Mouse (Mus musculus) lung, embryonic 14.5 days (tissue): ENCODE results near the gene Olfr325. TPM values are rescaled to one million over a fixed set of nuclear protein-coding genes. Genes with fewer than 3 reads are reported as not detected.

Experiments used
- ATAC-seq: fragments of 200-750 bp; cut with Nextera tagmentation; 2 replicates; pipeline ENCODE4 v1.8.0; 2017; ENCODE audit warnings: mild to moderate bottlenecking, moderate TSS enrichment, moderate library complexity; ENCODE audit not compliant: insufficient read depth
- DNase-seq: peaks from one replicate; pipeline ENCODE4 v3.0.0-alpha.2; 2015
- H3K27ac ChIP-seq: fragments of 300-500 bp; sonication (generic); 2 replicates; pipeline ENCODE4 v1.5.1; 2014; ENCODE audit warnings: low read depth, mild to moderate bottlenecking, moderate library complexity
- H3K27me3 ChIP-seq: fragments of 300-500 bp; sonication (generic); 2 replicates; pipeline ENCODE4 v1.6.1; 2014; ENCODE audit warnings: low read length, control low read depth; ENCODE audit not compliant: insufficient read depth
- H3K36me3 ChIP-seq: fragments of 300-500 bp; sonication (generic); 2 replicates; pipeline ENCODE4 v1.6.1; 2014; ENCODE audit warnings: control low read depth; ENCODE audit not compliant: insufficient read depth
- H3K4me1 ChIP-seq: fragments of 300-500 bp; sonication (generic); 2 replicates; pipeline ENCODE4 v1.6.1; 2014; ENCODE audit warnings: antibody characterized with exemption, control low read depth; ENCODE audit not compliant: insufficient read depth
- H3K4me2 ChIP-seq: fragments of 300-500 bp; sonication (generic); 2 replicates; pipeline ENCODE4 v1.6.1; 2014; ENCODE audit warnings: mild to moderate bottlenecking
- H3K4me3 ChIP-seq: fragments of 300-500 bp; sonication (generic); 2 replicates; pipeline ENCODE4 v1.5.1; 2014; ENCODE audit warnings: low read depth, low read length
- H3K9ac ChIP-seq: fragments of 300-500 bp; sonication (generic); 2 replicates; pipeline ENCODE4 v1.6.1; 2014
- H3K9me3 ChIP-seq: fragments of 300-500 bp; sonication (generic); 2 replicates; pipeline ENCODE4 v1.6.1; 2016; ENCODE audit warnings: low read depth, low read length, control low read depth
- CTCF ChIP-seq: IDR thresholded peaks from 2 replicates; pipeline ENCODE4 v1.5.1; 2016; ENCODE audit warnings: antibody characterized with exemption, low read depth
- WGBS: fragments of 180-500 bp; shearing (Covaris S2); extraction: QIAGEN DNeasy Blood & Tissue Kit; methylation state at CpG from one replicate; pipeline ENCODE4 v1.1.7; 2014; 5-methylcytosine and 5-hydroxymethylcytosine counted together
- polyA plus RNA-seq: library from polyadenylated mRNA; unstranded; fragments of >200 nt; fragmentation: Nextera tagmentation; extraction: Ambion mirVana; gene quantifications from 2 replicates; pipeline ENCODE4 v1.2.1, GENCODE M21; 2014

Olfr325 gene
- polyA plus RNA-seq, 1 experiment from 2014 or later = not detected

GRCm38 (mm10) chr11:58588620-58589250 is 11.2 kb downstream of the Olfr325 start:
- Histone ChIP-seq H3K9me3 (no peaks in the 10 kb centered on the region), H3K4me1 (no peaks in the 10 kb centered on the region), H3K27me3 (no peaks in the 10 kb centered on the region), H3K27ac (no peak overlapping the region), H3K36me3 (no peaks in the 10 kb centered on the region), H3K4me2 (no peak overlapping the region), H3K4me3 (no peak overlapping the region), H3K9ac (no peak overlapping the region)
- DNase-seq (no peak), ATAC-seq (no peak)
- no peak for TF ChIP-seq CTCF
- 61% methylated on average over 3 of the region's 3 CpGs for WGBS

- Histone ChIP-seq H3K9me3 (no peaks in the 10 kb centered on the region), H3K27me3 (no peaks in the 10 kb centered on the region), H3K27ac (no peak within 1 kb of the TSS), H3K36me3 (no peaks in the 10 kb centered on the region), H3K4me2 (no peak within 1 kb of the TSS), H3K4me3 (no peak within 1 kb of the TSS), H3K4me1 (no peaks in the 10 kb centered on the region), H3K9ac (no peak within 1 kb of the TSS)
- 75% methylated on average over 6 of the region's 6 CpGs for WGBS
- no peak for DNase-seq
- ATAC-seq = no peak
- TF ChIP-seq CTCF = no peak
These were observed 17.3 kb downstream of the Olfr325 start, which contains the start of gene Olfr324 for GRCm38 (mm10) chr11:58594814-58595213. TSS of gene Olfr324 (plus strand) at chr11:58595114.

- H3K9me3 ChIP-seq = no peaks in the 10 kb centered on the region
- TF ChIP-seq CTCF = no peak
- no peaks in the 10 kb centered on the region for H3K36me3 ChIP-seq
- no peaks in the 10 kb centered on the region for H3K4me1 ChIP-seq
- H3K27ac ChIP-seq = no peak overlapping the region
- WGBS = 86% methylated on average over 13 of the region's 13 CpGs
- ATAC-seq (no peak), DNase-seq (no peak)
- H3K9ac ChIP-seq = no peak overlapping the region
- H3K4me3 ChIP-seq = no peak overlapping the region
- no peak overlapping the region for H3K4me2 ChIP-seq
- H3K27me3 ChIP-seq = no peaks in the 10 kb centered on the region
These were observed 20.3 kb downstream of the Olfr325 start for GRCm38 (mm10) chr11:58597837-58598236.

- DNase-seq (no peak), ATAC-seq (no peak)
- Histone ChIP-seq H3K4me3 (no peak overlapping the region), H3K36me3 (no peaks in the 10 kb centered on the region), H3K9ac (no peak overlapping the region), H3K4me2 (no peak overlapping the region), H3K27ac (no peak overlapping the region), H3K9me3 (no peaks in the 10 kb centered on the region), H3K4me1 (no peaks in the 10 kb centered on the region), H3K27me3 (no peaks in the 10 kb centered on the region)
- TF ChIP-seq CTCF = no peak
These were observed 24.5 kb downstream of the Olfr325 start for GRCm38 (mm10) chr11:58602062-58602461.

- ATAC-seq = no peak
- Histone ChIP-seq H3K4me3 (no peak overlapping the region), H3K36me3 (no peaks in the 10 kb centered on the region), H3K9me3 (no peaks in the 10 kb centered on the region), H3K4me1 (no peaks in the 10 kb centered on the region), H3K9ac (no peak overlapping the region), H3K27ac (no peak overlapping the region), H3K27me3 (no peaks in the 10 kb centered on the region), H3K4me2 (no peak overlapping the region)
- no peak for TF ChIP-seq CTCF
- DNase-seq = no peak
- 59% methylated on average over 6 of the region's 6 CpGs for WGBS
These were observed 25.4 kb downstream of the Olfr325 start for GRCm38 (mm10) chr11:58602800-58603560.

GRCm38 (mm10) chr11:58604688-58605087 is 27.2 kb downstream of the Olfr325 start:
- Histone ChIP-seq H3K4me3 (no peak overlapping the region), H3K36me3 (no peaks in the 10 kb centered on the region), H3K27me3 (no peaks in the 10 kb centered on the region), H3K4me2 (no peak overlapping the region), H3K9ac (no peak overlapping the region), H3K4me1 (no peaks in the 10 kb centered on the region), H3K9me3 (no peaks in the 10 kb centered on the region), H3K27ac (no peak overlapping the region)
- no peak for TF ChIP-seq CTCF
- no peak for DNase-seq
- ATAC-seq = no peak
- 25% methylated on average over 2 of the region's 2 CpGs for WGBS

GRCm38 (mm10) chr11:58605228-58605627 is 27.7 kb downstream of the Olfr325 start:
- H3K4me1 ChIP-seq = no peaks in the 10 kb centered on the region
- no peak overlapping the region for H3K4me2 ChIP-seq
- H3K9me3 ChIP-seq = no peaks in the 10 kb centered on the region
- 42% methylated on average over 3 of the region's 3 CpGs for WGBS
- no peaks in the 10 kb centered on the region for H3K36me3 ChIP-seq
- ATAC-seq (no peak), DNase-seq (no peak)
- TF ChIP-seq CTCF = no peak
- H3K4me3 ChIP-seq = no peak overlapping the region
- no peak overlapping the region for H3K9ac ChIP-seq
- H3K27me3 ChIP-seq = no peaks in the 10 kb centered on the region
- H3K27ac ChIP-seq = no peak overlapping the region
